Mouse (Mus musculus) adrenal gland, postnatal 0 days (tissue): ENCODE measurements around the gene Defb23. TPM values are rescaled to one million over a fixed set of nuclear protein-coding genes. Genes with fewer than 3 reads are reported as not detected.

Experiments used
- polyA plus RNA-seq: library from polyadenylated mRNA; unstranded; fragments of >200 nt; fragmentation: Nextera tagmentation; extraction: Ambion mirVana; gene quantifications from 2 replicates; pipeline ENCODE4 v1.2.1, GENCODE M21; 2015

Gene Defb23
- not detected in 2 replicates for polyA plus RNA-seq

GRCm38 (mm10) chr2:152464570-152465150 is at the start of gene Defb23:
TSS of gene Defb23 (minus strand) at chr2:152464620.

GRCm38 (mm10) chr2:152511592-152511991 is 47.2 kb upstream of the Defb23 start, which contains the start of gene Defb26:
TSS of gene Defb26 (minus strand) at chr2:152511692.

GRCm38 (mm10) chr2:152490038-152490437 is 25.6 kb upstream of the Defb23 start, which contains the start of gene Defb22:
TSS of gene Defb22 (minus strand) at chr2:152490138.

GRCm38 (mm10) chr2:152476763-152477162 is 12.3 kb upstream of the Defb23 start, which contains the start of gene Defb20:
TSS of gene Defb20 (plus strand) at chr2:152477063.

GRCm38 (mm10) chr2:152415287-152415686 is 49.1 kb downstream of the Defb23 start, which contains the start of gene 6820408C15Rik:
TSS of gene 6820408C15Rik (plus strand) at chr2:152415587.

GRCm38 (mm10) chr2:152414591-152415165 is 49.7 kb downstream of the Defb23 start, which contains the start of gene Zcchc3:
TSS of gene Zcchc3 (minus strand) at chr2:152415027.

Other genes with a start within 250 kb of the Defb23 start
- gene Csnk2a1, start 237.8 kb downstream of the Defb23 start, polyA plus RNA-seq = 43.2 and 64.4 TPM in 2 replicates
- gene Tbc1d20, start 170.8 kb downstream of the Defb23 start, polyA plus RNA-seq = 26.9 and 42.2 TPM in 2 replicates
- gene Rbck1, start 132.0 kb downstream of the Defb23 start, polyA plus RNA-seq = 63.0 and 98.2 TPM in 2 replicates
- gene Trib3, start 120.6 kb downstream of the Defb23 start, polyA plus RNA-seq = 3.7 and 7.3 TPM in 2 replicates
- 7.9 and 13.9 TPM in 2 replicates for gene Nrsn2, start 88.0 kb downstream of the Defb23 start, polyA plus RNA-seq
- 6.8 and 6.9 TPM in 2 replicates for gene Sox12, start 66.6 kb downstream of the Defb23 start, polyA plus RNA-seq
- 16.3 and 19.2 TPM in 2 replicates for gene Zcchc3, start 49.6 kb downstream of the Defb23 start, polyA plus RNA-seq
- 0.54 and 0.61 TPM in 2 replicates for gene 6820408C15Rik, start 49.0 kb downstream of the Defb23 start, polyA plus RNA-seq
- not detected in 2 replicates for gene Defb20, start 12.4 kb upstream of the Defb23 start, polyA plus RNA-seq
- gene Defb22, start 25.5 kb upstream of the Defb23 start, polyA plus RNA-seq = not detected in 2 replicates
- not detected in 2 replicates for gene Defb26, start 47.1 kb upstream of the Defb23 start, polyA plus RNA-seq
- gene Defb28, start 53.6 kb upstream of the Defb23 start, polyA plus RNA-seq = not detected in 2 replicates
- gene Defb29, start 75.5 kb upstream of the Defb23 start, polyA plus RNA-seq = 0.41 TPM in 1 of 2 replicates, not detected in the other
- gene Gm17416, start 104.7 kb upstream of the Defb23 start, polyA plus RNA-seq = not detected in 2 replicates
- gene Defb21, start 108.1 kb upstream of the Defb23 start, polyA plus RNA-seq = not detected in 2 replicates
- gene Defb19, start 115.7 kb upstream of the Defb23 start, polyA plus RNA-seq = 10.1 and 18.3 TPM in 2 replicates
- gene Defb45, start 134.8 kb upstream of the Defb23 start, polyA plus RNA-seq = not detected in 2 replicates
- 9.0 and 10.7 TPM in 2 replicates for gene Defb36, start 139.7 kb upstream of the Defb23 start, polyA plus RNA-seq
- 4.1 and 5.2 TPM in 2 replicates for gene Defb25, start 158.4 kb upstream of the Defb23 start, polyA plus RNA-seq
- 8.9 and 10.3 TPM in 2 replicates for gene Rem1, start 162.3 kb upstream of the Defb23 start, polyA plus RNA-seq
- 141 and 183 TPM in 2 replicates for gene H13, start 204.8 kb upstream of the Defb23 start, polyA plus RNA-seq
- 52.4 and 57.4 TPM in 2 replicates for gene Mcts2, start 222.4 kb upstream of the Defb23 start, polyA plus RNA-seq